Mouse (Mus musculus): ENCODE data around the gene Vax2. TPM values are rescaled to one million over a fixed set of nuclear protein-coding genes. Genes with fewer than 3 reads are reported as not detected.

Gene Vax2
- polyA plus RNA-seq, 1 experiment from 2014 or later: 0.14 TPM

DNA sequence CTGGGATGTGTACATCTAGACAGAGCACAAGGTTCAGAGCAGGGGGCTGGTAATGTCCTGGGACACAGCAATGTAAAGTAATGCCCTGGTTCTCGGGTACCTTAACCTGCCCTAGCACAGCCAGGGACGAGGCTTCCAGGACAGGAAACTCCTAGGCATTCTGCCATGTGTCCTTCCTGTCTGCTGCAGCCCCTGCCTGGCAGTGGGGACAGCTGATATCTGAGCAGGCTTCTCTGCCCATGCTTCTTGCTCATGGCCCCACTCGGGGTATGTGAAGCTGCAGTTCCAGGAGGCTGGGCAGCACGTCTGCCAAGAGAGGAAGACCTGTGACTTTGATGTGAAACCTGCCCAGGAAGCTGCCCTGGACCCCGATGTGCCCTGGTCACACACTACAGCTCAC lies 57.4 kb downstream of the Vax2 start:
- Histone ChIP-seq H3K4me3 (no peak overlapping the region), H3K27me3 (replicated peaks) (peaks cover 20% of the 10 kb centered on the region), H3K36me3 (peaks cover 51% of the 10 kb centered on the region), H3K9ac (no peak overlapping the region), H3K27ac (ENCODE audit: poor library complexity, severe bottlenecking) (no peak overlapping the region), H3K4me1 (replicated peaks) (peaks cover 13% of the 10 kb centered on the region), H3K4me2 (no peak overlapping the region), H3K9me3 (replicated peaks) (no peaks in the 10 kb centered on the region)
- 64% methylated on average over 5 of the region's 5 CpGs for WGBS
- no peak for ATAC-seq (ENCODE audit: insufficient number of reproducible peaks, low FRiP score)

DNA sequence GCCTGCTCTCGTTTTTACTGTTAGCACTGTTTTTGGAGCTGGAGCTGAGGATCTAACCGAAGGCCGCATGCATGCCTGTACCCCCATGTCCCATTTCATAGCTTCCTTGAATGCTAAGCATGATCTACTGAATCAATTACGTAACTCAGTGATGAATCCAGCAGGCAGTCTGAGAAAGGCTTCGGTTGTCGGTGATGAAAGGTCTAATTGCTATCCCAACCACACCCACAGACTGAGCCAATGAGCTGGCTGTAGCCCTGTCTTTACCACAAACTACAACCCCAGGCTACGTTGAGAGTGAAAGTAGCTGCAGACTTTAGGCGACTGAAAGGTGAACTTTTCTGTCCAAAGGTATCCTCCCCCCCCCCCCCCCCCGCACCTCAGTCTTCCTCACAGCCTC lies 63.1 kb downstream of the Vax2 start:
- Histone ChIP-seq H3K27ac (ENCODE audit: poor library complexity, severe bottlenecking) (no peak overlapping the region), H3K4me2 (peak overlapping the region; percentile 81), H3K9ac (peak overlapping the region; percentile 95; the same call in 1 of the 2 replicates), H3K36me3 (peaks cover 45% of the 10 kb centered on the region), H3K27me3 (replicated peaks) (no peaks in the 10 kb centered on the region), H3K9me3 (replicated peaks) (no peaks in the 10 kb centered on the region), H3K4me3 (peak overlapping the region; percentile 96), H3K4me1 (replicated peaks) (peaks cover 16% of the 10 kb centered on the region)
- WGBS: 67% methylated on average over 9 of the region's 9 CpGs
- ATAC-seq (ENCODE audit: insufficient number of reproducible peaks, low FRiP score): no peak

DNA sequence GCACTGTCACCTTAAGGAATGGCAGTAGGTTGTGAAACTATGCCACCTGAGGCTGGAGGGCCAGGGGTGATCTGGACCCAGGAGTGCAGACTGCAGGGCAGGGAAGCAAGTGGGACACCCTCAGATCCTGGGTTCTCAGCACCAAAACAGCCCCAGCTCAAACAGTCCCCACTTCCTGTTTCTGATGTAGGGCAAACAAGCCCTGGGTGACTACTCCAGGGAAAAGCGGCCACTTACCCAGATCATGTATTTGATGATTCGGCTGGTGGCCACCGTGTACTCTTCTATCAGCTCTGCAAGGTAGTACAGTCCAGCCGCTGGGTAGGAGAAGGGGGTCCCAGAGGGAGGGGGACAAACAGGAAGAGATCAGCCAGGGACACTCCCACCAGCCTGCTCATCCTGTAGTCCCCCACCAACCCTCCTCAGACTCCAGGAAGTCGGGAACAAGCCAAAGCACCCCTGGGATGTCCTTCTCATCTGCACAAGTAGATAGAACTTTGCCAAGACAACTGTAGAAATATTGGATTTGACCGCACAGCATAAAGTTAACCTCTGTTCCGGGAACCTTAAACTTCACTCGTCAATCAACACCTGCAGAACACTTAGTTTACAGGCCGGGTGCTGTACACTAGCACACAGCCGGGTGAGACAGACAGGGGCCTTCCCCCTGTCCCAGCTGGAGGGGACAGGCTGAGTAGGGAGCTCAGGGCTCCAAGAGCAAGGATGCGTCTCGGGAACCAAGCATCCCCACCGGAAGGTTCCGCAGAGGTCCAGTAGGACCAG lies 63.9 kb downstream of the Vax2 start:
- peak overlapping the region; percentile 95 for H3K9ac ChIP-seq
- H3K36me3 ChIP-seq: peaks cover 37% of the 10 kb centered on the region
- H3K4me1 ChIP-seq (replicated peaks): peaks cover 16% of the 10 kb centered on the region
- ATAC-seq (ENCODE audit: insufficient number of reproducible peaks, low FRiP score): peak; percentile 34
- H3K27me3 ChIP-seq (replicated peaks): no peaks in the 10 kb centered on the region
- 2% methylated on average over 14 of the region's 14 CpGs for WGBS
- peak overlapping the region; percentile 96 for H3K4me3 ChIP-seq
- H3K4me2 ChIP-seq: peak overlapping the region; percentile 81
- peak overlapping the region; percentile 82 for H3K27ac ChIP-seq (ENCODE audit: poor library complexity, severe bottlenecking)
- no peaks in the 10 kb centered on the region for H3K9me3 ChIP-seq (replicated peaks)

DNA sequence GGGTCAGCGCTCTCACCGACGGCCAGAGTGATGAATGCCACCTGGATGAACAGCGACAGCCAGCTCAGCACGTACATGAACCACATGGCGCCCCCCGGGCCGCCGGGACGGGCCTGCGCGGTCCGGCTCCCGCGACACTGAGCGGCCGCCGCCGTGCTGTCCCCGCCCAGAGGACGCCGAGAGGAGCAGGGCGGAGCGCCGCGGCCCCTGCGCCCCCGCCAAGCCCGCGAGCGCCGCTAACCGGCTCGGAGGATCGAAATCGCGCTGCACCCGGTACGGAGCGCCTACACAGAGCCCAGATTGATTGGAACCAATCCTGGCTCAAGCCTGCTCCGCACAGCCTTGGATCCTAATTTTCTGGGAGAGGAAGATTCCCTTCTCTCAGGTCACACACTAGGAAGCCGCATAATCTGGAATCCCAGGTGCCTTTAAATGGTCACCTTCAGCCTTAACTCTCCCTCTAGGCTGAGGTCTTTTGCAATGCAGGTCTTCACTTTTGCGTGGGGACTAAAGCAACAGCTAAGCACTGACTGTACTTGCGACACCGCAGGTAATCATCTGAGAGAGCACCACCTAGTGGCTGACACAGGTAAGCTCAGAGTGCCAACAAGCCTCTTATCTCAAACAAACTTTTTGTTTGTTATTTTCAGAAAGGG lies 64.7 kb downstream of the Vax2 start, which contains the start of gene Tex261:
TSS of gene Tex261 (minus strand) at position 176 of the 656 bp plus-strand sequence.
- peaks cover 16% of the 10 kb centered on the region for H3K4me1 ChIP-seq (replicated peaks)
- peak within 1 kb of the TSS; percentile 82 for H3K27ac ChIP-seq (ENCODE audit: poor library complexity, severe bottlenecking)
- H3K4me2 ChIP-seq: peak within 1 kb of the TSS; percentile 81
- under 1% methylated on average over 45 of the region's 45 CpGs for WGBS
- peaks cover 29% of the 10 kb centered on the region for H3K36me3 ChIP-seq
- H3K9ac ChIP-seq: peak within 1 kb of the TSS; percentile 95
- no peaks in the 10 kb centered on the region for H3K9me3 ChIP-seq (replicated peaks)
- peak within 1 kb of the TSS; percentile 96 for H3K4me3 ChIP-seq
- peak; percentile 94 for ATAC-seq (ENCODE audit: insufficient number of reproducible peaks, low FRiP score)
- no peaks in the 10 kb centered on the region for H3K27me3 ChIP-seq (replicated peaks)

DNA sequence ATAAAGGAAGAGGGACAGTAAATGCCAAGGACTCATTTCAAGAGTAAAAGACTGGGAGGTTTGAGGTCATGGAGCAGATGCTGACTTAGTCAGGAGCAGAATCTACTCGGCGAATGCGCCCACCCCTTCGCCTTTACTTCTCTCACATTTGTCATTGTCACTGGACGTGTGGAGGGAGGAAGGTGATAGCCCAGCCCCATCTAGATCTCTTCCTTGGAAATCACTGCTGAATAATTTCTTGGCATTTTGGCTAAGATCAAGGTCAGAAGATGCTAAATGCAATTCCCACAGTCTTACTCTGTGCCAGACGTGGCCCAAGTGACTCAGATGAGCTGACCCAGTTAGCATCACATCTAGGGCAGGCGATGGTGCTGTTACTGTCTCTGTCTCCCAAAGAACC lies 67.2 kb downstream of the Vax2 start:
- WGBS: 85% methylated on average over 7 of the region's 7 CpGs
- no peak overlapping the region for H3K4me2 ChIP-seq
- no peak for ATAC-seq (ENCODE audit: insufficient number of reproducible peaks, low FRiP score)
- no peak overlapping the region for H3K4me3 ChIP-seq
- no peaks in the 10 kb centered on the region for H3K9me3 ChIP-seq (replicated peaks)
- 0 out of 2 replicates have a peak, but pooled peaks cover 5% of the 10 kb centered on the region for H3K36me3 ChIP-seq
- peaks cover 16% of the 10 kb centered on the region for H3K4me1 ChIP-seq (replicated peaks)
- no peak overlapping the region for H3K9ac ChIP-seq
- H3K27ac ChIP-seq (ENCODE audit: poor library complexity, severe bottlenecking): no peak overlapping the region
- no peaks in the 10 kb centered on the region for H3K27me3 ChIP-seq (replicated peaks)

DNA sequence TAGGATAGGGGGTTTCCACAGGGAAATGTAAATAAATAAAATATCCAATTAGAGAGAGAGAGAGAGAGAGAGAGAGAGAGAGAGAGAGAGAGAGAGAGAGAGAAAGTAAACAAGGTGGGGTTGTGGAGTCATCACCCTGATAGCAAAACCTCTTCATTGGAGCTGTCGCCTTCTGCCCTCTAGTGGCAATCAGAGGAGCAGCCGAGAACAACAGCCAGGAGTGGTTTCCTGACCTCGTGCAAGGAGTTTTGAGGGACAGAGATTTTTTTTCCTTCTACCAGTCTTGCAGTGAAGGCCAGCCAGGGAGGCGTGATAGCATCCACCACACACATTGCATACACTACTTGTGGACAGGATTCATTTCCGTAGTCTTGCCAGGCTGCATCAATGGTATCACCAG lies 68.0 kb downstream of the Vax2 start:
- H3K27me3 ChIP-seq (replicated peaks): no peaks in the 10 kb centered on the region
- ATAC-seq (ENCODE audit: insufficient number of reproducible peaks, low FRiP score): no peak
- no peak overlapping the region for H3K27ac ChIP-seq (ENCODE audit: poor library complexity, severe bottlenecking)
- 6% methylated on average over 5 of the region's 5 CpGs for WGBS
- peaks cover 15% of the 10 kb centered on the region for H3K4me1 ChIP-seq (replicated peaks)
- H3K4me2 ChIP-seq: no peak overlapping the region
- H3K4me3 ChIP-seq: no peak overlapping the region
- H3K36me3 ChIP-seq: no peaks in the 10 kb centered on the region
- no peaks in the 10 kb centered on the region for H3K9me3 ChIP-seq (replicated peaks)
- no peak overlapping the region for H3K9ac ChIP-seq

DNA sequence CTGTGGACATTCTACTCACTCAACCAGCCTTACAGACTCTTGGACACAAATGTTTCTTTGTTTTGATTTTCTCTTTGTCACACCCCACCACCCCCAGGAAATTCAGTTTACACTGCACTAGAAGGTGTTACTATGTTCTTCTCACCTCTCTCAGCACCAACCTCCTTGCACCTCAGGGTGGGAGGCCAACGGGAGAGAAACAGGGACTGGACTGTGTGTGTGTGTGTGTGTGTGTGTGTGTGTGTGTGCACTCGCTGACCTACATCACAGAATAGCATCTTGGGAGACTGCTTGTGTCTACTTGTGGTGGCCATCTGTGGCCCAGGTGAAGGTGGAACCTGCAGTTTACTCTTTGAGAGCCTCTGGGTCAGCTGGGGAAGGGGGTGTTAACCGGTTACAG lies 75.4 kb downstream of the Vax2 start:
- Histone ChIP-seq H3K4me3 (no peak overlapping the region), H3K9ac (no peak overlapping the region), H3K36me3 (no peaks in the 10 kb centered on the region), H3K27ac (ENCODE audit: poor library complexity, severe bottlenecking) (no peak overlapping the region), H3K4me2 (no peak overlapping the region), H3K9me3 (replicated peaks) (no peaks in the 10 kb centered on the region), H3K27me3 (replicated peaks) (no peaks in the 10 kb centered on the region; the same call in 1 of the 2 replicates), H3K4me1 (replicated peaks) (0 out of 2 replicates have a peak, but pooled peaks cover 6% of the 10 kb centered on the region)
- 62% methylated on average over 3 of the region's 3 CpGs for WGBS
- no peak for ATAC-seq (ENCODE audit: insufficient number of reproducible peaks, low FRiP score)

Other genes starting within 250 kb of the Vax2 start
- gene Dguok, start 204.3 kb upstream of the Vax2 start, polyA plus RNA-seq (2016; fragmentation: Nextera tagmentation; extraction: Ambion mirVana): 46.5 and 52.5 TPM in 2 replicates
- 8.6 and 10.1 TPM in 2 replicates for gene Actg2, start 175.0 kb upstream of the Vax2 start, polyA plus RNA-seq (2016; fragmentation: Nextera tagmentation; extraction: Ambion mirVana)
- gene Stambp, start 138.5 kb upstream of the Vax2 start, polyA plus RNA-seq (2016; fragmentation: Nextera tagmentation; extraction: Ambion mirVana): 24.4 and 25.8 TPM in 2 replicates
- 0.33 and 0.40 TPM in 2 replicates for gene Clec4f, start 55.1 kb upstream of the Vax2 start, polyA plus RNA-seq (2016; fragmentation: Nextera tagmentation; extraction: Ambion mirVana)
- not detected in 2 replicates for gene Cd207, start 33.4 kb upstream of the Vax2 start, polyA plus RNA-seq (2016; fragmentation: Nextera tagmentation; extraction: Ambion mirVana)
- gene Atp6v1b1, start 31.7 kb downstream of the Vax2 start, polyA plus RNA-seq (2016; fragmentation: Nextera tagmentation; extraction: Ambion mirVana): not detected in 2 replicates
- not detected in 2 replicates for gene Ankrd53, start 51.4 kb downstream of the Vax2 start, polyA plus RNA-seq (2016; fragmentation: Nextera tagmentation; extraction: Ambion mirVana)
- gene Tex261, start 64.5 kb downstream of the Vax2 start, polyA plus RNA-seq (2016; fragmentation: Nextera tagmentation; extraction: Ambion mirVana): 67.7 and 76.3 TPM in 2 replicates
- 51.6 and 54.1 TPM in 2 replicates for gene Nagk, start 83.7 kb downstream of the Vax2 start, polyA plus RNA-seq (2016; fragmentation: Nextera tagmentation; extraction: Ambion mirVana)
- gene Paip2b, start 120.5 kb downstream of the Vax2 start, polyA plus RNA-seq (2016; fragmentation: Nextera tagmentation; extraction: Ambion mirVana): 12.2 and 13.6 TPM in 2 replicates
- gene Zfp638, start 155.8 kb downstream of the Vax2 start, polyA plus RNA-seq (2016; fragmentation: Nextera tagmentation; extraction: Ambion mirVana): 53.2 and 56.0 TPM in 2 replicates

All from heart, embryonic 12.5 days (tissue).